Mouse (Mus musculus) MEL (cell line): Measurements from ENCODE around the gene Tgfb1.

Experiments used
- EP300 ChIP-seq, 2 experiments: IDR thresholded peaks; 2 replicates each; pipeline ENCODE4 v1.6.1; 2011; ENCODE audit warnings: improper control_type of control experiment in 2 of 2, low read length in 2 of 2, low read depth in 1 of 2, mild to moderate bottlenecking in 1 of 2
- MAZ ChIP-seq: IDR thresholded peaks from 2 replicates; pipeline ENCODE4 v1.6.1; 2012; ENCODE audit warnings: low read depth, mild to moderate bottlenecking, inconsistent platforms, low read length, improper control_type of control experiment
- MXI1 ChIP-seq: IDR thresholded peaks from 2 replicates; pipeline ENCODE4 v1.6.1; 2011; ENCODE audit warnings: mild to moderate bottlenecking, low read depth, low read length, improper control_type of control experiment
- POLR2A ChIP-seq, 2 experiments: IDR thresholded peaks; 2 replicates each; pipeline ENCODE4 v1.6.1; 2011 to 2012; ENCODE audit warnings: low read length in 2 of 2, mild to moderate bottlenecking in 2 of 2, control low read depth in 1 of 2, improper control_type of control experiment in 1 of 2, low read depth in 1 of 2, moderate library complexity in 1 of 2; ENCODE audit not compliant: control insufficient read depth in 1 of 2, insufficient read depth in 1 of 2, poor library complexity in 1 of 2
- POLR2AphosphoS5 ChIP-seq: IDR thresholded peaks from 2 replicates; pipeline ENCODE4 v1.6.1; 2012; ENCODE audit warnings: low read depth, borderline replicate concordance, mild to moderate bottlenecking, inconsistent platforms, low read length, moderate library complexity, mixed read lengths
- TCF12 ChIP-seq: IDR thresholded peaks from 2 replicates; pipeline ENCODE4 v1.6.1; 2014; ENCODE audit warnings: low read depth, mild to moderate bottlenecking, inconsistent platforms, low read length, improper control_type of control experiment, moderate library complexity

DNA sequence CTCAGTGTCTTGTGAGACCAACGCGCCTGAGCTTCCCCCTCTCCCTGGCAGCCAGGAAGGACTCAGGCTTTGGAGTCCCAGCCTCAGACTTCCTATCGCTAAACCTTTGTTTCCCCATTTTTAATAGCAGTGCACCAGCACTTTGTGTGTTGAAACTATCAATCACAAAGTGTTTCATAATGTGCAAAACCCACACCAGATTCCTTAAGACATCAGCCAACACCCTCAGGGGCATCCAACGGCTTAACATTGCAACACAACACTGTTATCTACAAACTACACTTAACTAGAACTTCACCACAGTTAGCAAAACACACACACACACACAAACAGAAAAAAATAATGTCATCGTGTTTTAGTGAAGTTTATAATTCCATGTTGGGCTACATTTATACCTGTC is 37.0 kb upstream of the Tgfb1 start:
- TF ChIP-seq POLR2A (IDR thresholded peaks at IDR 0.05; ENCODE audit: control insufficient read depth in 1 of 2, insufficient read depth in 1 of 2, low read depth in 1 of 2, low read length in 2 of 2, poor library complexity in 1 of 2) (no peak), TCF12 (no peak), EP300 (IDR thresholded peaks at IDR 0.05; ENCODE audit: low read depth in 1 of 2, low read length in 2 of 2) (peak in 1 of 2 experiments; percentile 35; a peak in 1 of 4 replicates), MXI1 (no peak), MAZ (no peak), POLR2AphosphoS5 (no peak)
